Mouse (Mus musculus): ENCODE results near the gene Rnf17. TPM values are rescaled to one million over a fixed set of nuclear protein-coding genes. Genes with fewer than 3 reads are reported as not detected.

Rnf17 gene
- 0.52 and 0.97 TPM in 2 replicates for polyA plus RNA-seq (2012; rRNA removed)
- polyA plus RNA-seq (2014; fragmentation: Nextera tagmentation; extraction: Ambion mirVana), result 0.81 and 1.1 TPM in 2 replicates

- Histone ChIP-seq H3K9ac (replicated peaks) (no peak within 1 kb of the TSS), H3K27ac (no peak within 1 kb of the TSS), H3K36me3 (replicated peaks; ENCODE audit: control insufficient read depth, insufficient read depth, low read depth) (no peaks in the 10 kb centered on the region), H3K27me3 (ENCODE audit: control insufficient read depth, insufficient read depth, low read length) (no peaks in the 10 kb centered on the region), H3K4me3 (ENCODE audit: insufficient read depth in 1 of 2, low read depth in 2 of 2, low read length in 2 of 2) (peak within 1 kb of the TSS; percentile 18 to 27; a peak in 3 of 4 replicates), H3K4me2 (ENCODE audit: low read depth) (peak within 1 kb of the TSS; percentile 48), H3K4me1 (replicated peaks; ENCODE audit: control insufficient read depth in 2 of 2, insufficient read depth in 2 of 2, low read length in 1 of 2) (no peaks in the 10 kb centered on the region), H3K9me3 (ENCODE audit: control insufficient read depth, low read length) (no peaks in the 10 kb centered on the region)
- ATAC-seq (ENCODE audit: insufficient read depth), result peak; percentile 52; the same call in 1 of the 2 replicates
- WGBS (ENCODE audit: insufficient replicate concordance), result 58% methylated on average over 33 of the region's 34 CpGs
- no peak for TF ChIP-seq EP300 (IDR thresholded peaks at IDR 0.05; ENCODE audit: low read depth)
- peak; percentile 14; the same call in 1 of the 2 replicates for TF ChIP-seq CTCF (IDR thresholded peaks at IDR 0.05; ENCODE audit: low read depth)
- DNase-seq (ENCODE audit: low read depth in 3 of 3, low spot score in 3 of 3), result peak in 2 of 3 experiments; percentile 5 to 17
Observed at GRCm38 (mm10) chr14:56402311-56403071, at the start of gene Rnf17. TSS of gene Rnf17 (plus strand) at chr14:56402581.

DNA sequence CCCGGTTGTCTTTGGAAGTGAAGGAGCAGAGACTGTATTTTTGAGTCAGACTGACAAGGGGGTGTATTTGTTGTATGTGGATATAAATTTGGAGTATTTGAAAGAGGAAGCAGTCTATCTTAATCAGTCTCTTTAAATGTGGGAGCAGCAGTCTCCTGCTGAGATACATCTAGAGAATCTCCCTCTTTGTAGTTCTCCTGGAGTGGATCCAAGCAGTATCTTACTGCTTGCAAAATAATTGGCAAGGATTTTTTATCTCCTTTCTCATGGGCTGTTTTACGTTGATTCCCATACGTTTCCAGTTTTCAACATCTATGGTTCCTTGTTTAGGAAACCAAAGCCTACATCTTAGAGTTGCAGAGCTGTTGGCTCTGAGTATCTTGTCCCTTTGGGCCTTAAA, 47.6 kb upstream of the Rnf17 start:
- TF ChIP-seq EP300 (IDR thresholded peaks at IDR 0.05; ENCODE audit: low read depth), result no peak
- TF ChIP-seq CTCF (IDR thresholded peaks at IDR 0.05; ENCODE audit: low read depth), result no peak
- no peaks in the 10 kb centered on the region for H3K4me1 ChIP-seq (replicated peaks; ENCODE audit: control insufficient read depth in 2 of 2, insufficient read depth in 2 of 2, low read length in 1 of 2)
- DNase-seq (ENCODE audit: low read depth in 3 of 3, low spot score in 3 of 3), result no peak
- H3K4me2 ChIP-seq (ENCODE audit: low read depth), result no peak overlapping the region
- no peak overlapping the region for H3K9ac ChIP-seq (replicated peaks)
- H3K27me3 ChIP-seq (ENCODE audit: control insufficient read depth, insufficient read depth, low read length), result no peaks in the 10 kb centered on the region
- H3K36me3 ChIP-seq (replicated peaks; ENCODE audit: control insufficient read depth, insufficient read depth, low read depth), result no peaks in the 10 kb centered on the region
- H3K4me3 ChIP-seq (ENCODE audit: insufficient read depth in 1 of 2, low read depth in 2 of 2, low read length in 2 of 2), result no peak overlapping the region
- ATAC-seq (ENCODE audit: insufficient read depth), result no peak
- 51% methylated on average over 3 of the region's 3 CpGs for WGBS (ENCODE audit: insufficient replicate concordance)
- no peaks in the 10 kb centered on the region for H3K9me3 ChIP-seq (ENCODE audit: control insufficient read depth, low read length)
- no peak overlapping the region for H3K27ac ChIP-seq

- H3K9me3 ChIP-seq (ENCODE audit: control insufficient read depth, low read length), result no peaks in the 10 kb centered on the region
- H3K27me3 ChIP-seq (ENCODE audit: control insufficient read depth, insufficient read depth, low read length), result no peaks in the 10 kb centered on the region
- H3K4me2 ChIP-seq (ENCODE audit: low read depth), result no peak overlapping the region
- no peak for DNase-seq (ENCODE audit: low read depth in 3 of 3, low spot score in 3 of 3)
- no peaks in the 10 kb centered on the region for H3K4me1 ChIP-seq (replicated peaks; ENCODE audit: control insufficient read depth in 2 of 2, insufficient read depth in 2 of 2, low read length in 1 of 2)
- no peak overlapping the region for H3K27ac ChIP-seq
- H3K4me3 ChIP-seq (ENCODE audit: insufficient read depth in 1 of 2, low read depth in 2 of 2, low read length in 2 of 2), result no peak overlapping the region
- WGBS (ENCODE audit: insufficient replicate concordance), result 62% methylated on average over 8 of the region's 8 CpGs
- no peaks in the 10 kb centered on the region for H3K36me3 ChIP-seq (replicated peaks; ENCODE audit: control insufficient read depth, insufficient read depth, low read depth)
- TF ChIP-seq EP300 (IDR thresholded peaks at IDR 0.05; ENCODE audit: low read depth) (no peak), CTCF (IDR thresholded peaks at IDR 0.05; ENCODE audit: low read depth) (no peak)
- no peak for ATAC-seq (ENCODE audit: insufficient read depth)
- no peak overlapping the region for H3K9ac ChIP-seq (replicated peaks)
Observed at GRCm38 (mm10) chr14:56355396-56355795, 47.0 kb upstream of the Rnf17 start.

DNA sequence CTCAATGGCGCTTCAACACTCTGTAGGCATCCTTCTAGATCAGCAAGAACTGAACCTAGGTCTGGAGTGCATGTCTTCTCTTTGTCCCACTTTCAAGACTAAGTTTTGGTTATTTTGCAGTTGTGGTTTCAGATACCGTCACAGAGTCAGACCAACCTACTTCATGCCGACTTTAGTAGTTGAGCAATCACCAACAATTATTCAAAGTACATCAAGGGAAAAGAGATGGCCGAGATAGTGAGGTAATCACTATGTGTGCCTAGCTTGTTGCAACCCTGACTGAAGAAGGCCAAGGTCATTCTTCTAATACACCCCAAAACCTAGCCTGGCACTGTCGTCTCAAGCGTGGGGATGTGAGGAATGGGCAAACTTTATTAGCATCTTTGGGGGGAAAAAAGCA, 46.2 kb upstream of the Rnf17 start:
- TF ChIP-seq CTCF (IDR thresholded peaks at IDR 0.05; ENCODE audit: low read depth), result no peak
- no peak for TF ChIP-seq EP300 (IDR thresholded peaks at IDR 0.05; ENCODE audit: low read depth)
- H3K4me2 ChIP-seq (ENCODE audit: low read depth), result no peak overlapping the region
- no peaks in the 10 kb centered on the region for H3K9me3 ChIP-seq (ENCODE audit: control insufficient read depth, low read length)
- H3K4me1 ChIP-seq (replicated peaks; ENCODE audit: control insufficient read depth in 2 of 2, insufficient read depth in 2 of 2, low read length in 1 of 2), result no peaks in the 10 kb centered on the region
- no peak for DNase-seq (ENCODE audit: low read depth in 3 of 3, low spot score in 3 of 3)
- no peak for ATAC-seq (ENCODE audit: insufficient read depth)
- H3K27me3 ChIP-seq (ENCODE audit: control insufficient read depth, insufficient read depth, low read length), result no peaks in the 10 kb centered on the region
- H3K4me3 ChIP-seq (ENCODE audit: insufficient read depth in 1 of 2, low read depth in 2 of 2, low read length in 2 of 2), result no peak overlapping the region
- H3K36me3 ChIP-seq (replicated peaks; ENCODE audit: control insufficient read depth, insufficient read depth, low read depth), result no peaks in the 10 kb centered on the region
- no peak overlapping the region for H3K27ac ChIP-seq
- WGBS (ENCODE audit: insufficient replicate concordance), result 60% methylated on average over 6 of the region's 6 CpGs
- H3K9ac ChIP-seq (replicated peaks), result no peak overlapping the region

- TF ChIP-seq CTCF (IDR thresholded peaks at IDR 0.05; ENCODE audit: low read depth) (no peak), EP300 (IDR thresholded peaks at IDR 0.05; ENCODE audit: low read depth) (no peak)
- Histone ChIP-seq H3K4me2 (ENCODE audit: low read depth) (no peak overlapping the region), H3K9ac (replicated peaks) (no peak overlapping the region), H3K27ac (no peak overlapping the region), H3K4me1 (replicated peaks; ENCODE audit: control insufficient read depth in 2 of 2, insufficient read depth in 2 of 2, low read length in 1 of 2) (no peaks in the 10 kb centered on the region), H3K9me3 (ENCODE audit: control insufficient read depth, low read length) (no peaks in the 10 kb centered on the region), H3K27me3 (ENCODE audit: control insufficient read depth, insufficient read depth, low read length) (0 out of 2 replicates have a peak, but pooled peaks cover 2% of the 10 kb centered on the region), H3K36me3 (replicated peaks; ENCODE audit: control insufficient read depth, insufficient read depth, low read depth) (no peaks in the 10 kb centered on the region), H3K4me3 (ENCODE audit: insufficient read depth in 1 of 2, low read depth in 2 of 2, low read length in 2 of 2) (no peak overlapping the region)
- WGBS (ENCODE audit: insufficient replicate concordance), result 61% methylated on average over 7 of the region's 7 CpGs
- ATAC-seq (ENCODE audit: insufficient read depth) (no peak), DNase-seq (ENCODE audit: low read depth in 3 of 3, low spot score in 3 of 3) (no peak)
Observed at GRCm38 (mm10) chr14:56358422-56358821, 44.0 kb upstream of the Rnf17 start.
